Mouse (Mus musculus): ENCODE data around the gene Hsd17b14. TPM values are rescaled to one million over a fixed set of nuclear protein-coding genes. Genes with fewer than 3 reads are reported as not detected.

Gene Hsd17b14
- total RNA-seq, 2 experiments from 2014 or later, result not detected

DNA sequence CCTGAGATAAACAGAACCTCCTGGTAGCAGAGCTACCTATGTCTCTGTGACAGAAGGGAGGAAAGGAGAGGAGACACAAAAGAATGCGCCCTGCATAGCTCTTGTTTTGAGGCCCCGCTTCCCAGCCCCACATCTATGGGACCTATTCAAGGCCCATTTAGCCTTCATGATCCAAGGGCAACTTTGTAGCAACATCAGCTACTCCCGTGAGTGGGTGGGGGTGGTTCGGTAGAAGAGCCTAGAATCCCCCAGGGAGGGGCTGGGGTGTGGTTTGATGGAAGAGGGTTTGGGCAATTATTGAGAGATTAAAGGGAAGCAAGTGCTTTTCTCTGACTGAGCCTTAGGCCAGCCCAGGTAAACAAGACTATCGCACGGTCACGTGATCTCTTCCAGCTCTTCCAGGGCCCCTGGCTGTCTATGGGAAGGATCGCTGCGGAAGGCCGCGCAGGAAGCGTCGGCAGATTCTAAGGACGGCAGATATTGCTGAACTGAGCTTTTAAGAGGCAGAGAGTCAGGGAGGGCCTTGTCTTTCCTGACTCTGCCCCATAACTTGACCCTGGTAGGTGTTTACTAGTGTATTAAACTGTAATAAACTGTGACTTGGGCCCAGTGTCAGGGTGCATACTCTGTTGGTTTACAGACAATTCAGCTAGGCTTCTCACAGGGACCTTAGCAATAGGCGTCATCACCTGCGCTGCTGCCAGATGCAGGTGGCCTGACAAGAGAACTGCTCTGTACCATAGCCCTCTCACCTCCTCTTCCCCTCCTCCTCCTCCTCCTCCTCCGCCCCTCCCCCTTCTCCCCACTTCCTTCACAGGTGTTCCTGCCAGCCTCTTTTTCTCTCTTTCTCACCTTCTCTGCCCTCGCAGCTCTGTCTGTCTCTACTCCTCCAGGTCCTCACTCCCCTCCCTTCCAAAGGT is 44.5 kb downstream of the Hsd17b14 start:
- no peak overlapping the region for H3K27ac ChIP-seq
- no peak overlapping the region for H3K4me3 ChIP-seq
- TF ChIP-seq CTCF (conservative IDR thresholded peaks at IDR 0.05), result no peak
- DNase-seq (ENCODE audit: low spot score in 2 of 2), result no peak

DNA sequence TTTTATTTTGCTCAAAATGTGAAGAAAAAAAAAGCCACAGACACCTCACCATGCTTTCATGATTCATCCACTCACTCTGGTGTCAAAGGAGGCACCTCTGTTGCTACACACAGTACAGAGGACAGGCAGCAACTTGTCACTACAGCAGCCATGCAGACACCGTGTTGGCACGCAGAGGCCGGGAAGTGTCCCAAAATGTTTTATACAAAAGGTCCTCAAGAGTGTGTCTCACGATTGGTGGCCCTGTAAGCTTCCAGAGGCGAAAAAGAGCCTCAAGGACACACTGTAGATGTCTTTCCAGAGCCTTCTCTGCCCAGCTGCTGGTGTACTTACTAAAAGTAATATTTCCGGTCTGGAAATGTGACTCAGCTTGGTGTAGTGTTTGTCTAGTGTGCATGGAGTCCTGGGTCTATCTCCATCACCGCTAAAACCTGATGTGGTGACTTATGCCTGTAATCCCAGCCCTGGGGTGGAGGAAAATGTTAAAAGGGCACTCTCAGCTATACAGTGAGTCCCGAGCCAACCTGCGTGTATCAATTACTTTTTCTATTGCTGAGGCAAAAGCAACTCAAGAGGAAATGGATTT is 51.1 kb downstream of the Hsd17b14 start:
- DNase-seq (ENCODE audit: low spot score in 2 of 2), result no peak
- no peak for TF ChIP-seq CTCF (conservative IDR thresholded peaks at IDR 0.05)
- no peak overlapping the region for H3K27ac ChIP-seq
- H3K4me3 ChIP-seq, result no peak overlapping the region

DNA sequence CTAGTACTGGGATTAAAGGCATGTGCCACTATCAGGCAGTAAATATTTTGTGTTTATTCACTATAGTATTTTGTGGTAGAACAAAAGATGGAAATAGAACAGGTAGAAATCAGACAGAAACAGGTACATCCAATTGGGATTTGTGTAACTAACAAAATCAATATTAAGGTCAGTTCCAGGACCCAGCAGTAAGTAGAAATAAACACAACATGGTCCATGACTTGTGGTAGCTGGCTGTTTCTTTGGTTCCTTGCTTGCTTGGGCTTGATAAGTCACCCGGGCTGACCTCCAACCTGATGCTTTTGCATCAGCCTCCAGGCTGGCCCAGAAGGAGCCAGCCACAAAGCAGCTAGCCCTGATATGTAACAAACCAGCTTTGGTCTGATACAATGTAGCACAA is 54.8 kb downstream of the Hsd17b14 start:
- TF ChIP-seq CTCF (conservative IDR thresholded peaks at IDR 0.05), result no peak

DNA sequence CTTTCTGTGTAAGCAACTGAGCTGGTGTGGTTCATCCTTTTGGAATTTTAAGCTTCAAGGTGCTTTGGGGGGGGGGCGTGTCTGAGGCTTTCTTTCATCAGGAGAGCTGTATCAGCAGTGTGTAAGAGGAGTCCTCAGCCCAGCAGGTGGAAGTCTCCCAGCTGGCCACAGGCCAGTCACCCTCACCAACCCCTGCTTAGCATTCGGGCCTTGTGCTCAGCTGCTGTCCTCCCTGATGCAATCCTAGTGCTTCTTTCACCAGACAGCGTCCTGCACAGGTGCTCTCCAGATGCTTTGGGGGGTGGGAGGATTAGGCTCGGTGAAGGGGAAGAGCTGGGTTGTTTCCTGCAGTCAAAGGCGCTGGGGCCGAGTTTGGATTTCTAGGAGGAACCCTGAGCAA is 61.6 kb downstream of the Hsd17b14 start:
- no peak for TF ChIP-seq CTCF (conservative IDR thresholded peaks at IDR 0.05)
- H3K27ac ChIP-seq, result no peak overlapping the region
- DNase-seq (ENCODE audit: low spot score in 2 of 2), result no peak
- no peak overlapping the region for H3K4me3 ChIP-seq

More for the DNA sequence above, 54.8 kb downstream of the Hsd17b14 start:
- no peak for DNase-seq (ENCODE audit: low spot score in 2 of 2)
- Histone ChIP-seq H3K4me3 (no peak overlapping the region), H3K27ac (no peak overlapping the region)

GRCm38 (mm10) chr7:45617042-45617695 is 62.5 kb downstream of the Hsd17b14 start, which contains the start of gene Fut1:
Gene Fut1 (plus strand): TSS chr7:45617289.
- DNase-seq (ENCODE audit: low spot score in 2 of 2), result no peak
- Histone ChIP-seq H3K27ac (no peak within 1 kb of the TSS), H3K4me3 (no peak within 1 kb of the TSS)
- TF ChIP-seq CTCF (conservative IDR thresholded peaks at IDR 0.05), result no peak

Other genes with a start within 250 kb of the Hsd17b14 start
- gene Trpm4, start 221.1 kb upstream of the Hsd17b14 start, total RNA-seq (2021), result 10 to 100 TPM; 12.8 to 16.5 TPM
- under 1 TPM; 0.22 to 0.33 TPM for gene Hrc, start 219.6 kb upstream of the Hsd17b14 start, total RNA-seq (2021)
- 100 to 1,000 TPM; 133 to 138 TPM for gene Ppfia3, start 187.9 kb upstream of the Hsd17b14 start, total RNA-seq (2021)
- 100 to 1,000 TPM; 138 to 146 TPM for gene Lin7b, start 184.3 kb upstream of the Hsd17b14 start, total RNA-seq (2021)
- 100 to 1,000 TPM; 456 to 514 TPM for gene Snrnp70, start 159.2 kb upstream of the Hsd17b14 start, total RNA-seq (2021)
- gene Kcna7, start 149.2 kb upstream of the Hsd17b14 start, total RNA-seq (2021), result not detected
- not detected for gene Ntf5, start 141.2 kb upstream of the Hsd17b14 start, total RNA-seq (2021)
- gene Lhb, start 134.1 kb upstream of the Hsd17b14 start, total RNA-seq (2021), result not detected
- gene Gys1, start 120.0 kb upstream of the Hsd17b14 start, total RNA-seq (2021), result 10 to 100 TPM; 16.1 to 20.3 TPM
- 10 to 100 TPM; 35.0 to 37.2 TPM for gene Ruvbl2, start 116.8 kb upstream of the Hsd17b14 start, total RNA-seq (2021)
- 100 to 1,000 TPM; 186 to 204 TPM for gene Ftl1, start 95.0 kb upstream of the Hsd17b14 start, total RNA-seq (2021)
- 10 to 100 TPM; 73.2 to 77.6 TPM for gene Bax, start 88.0 kb upstream of the Hsd17b14 start, total RNA-seq (2021)
- not detected for gene Tulp2, start 73.0 kb upstream of the Hsd17b14 start, total RNA-seq (2021)
- 1 to 10 TPM; 2.1 to 3.1 TPM for gene Gm45808, start 68.1 kb upstream of the Hsd17b14 start, total RNA-seq (2021)
- gene Dhdh, start 66.1 kb upstream of the Hsd17b14 start, total RNA-seq (2021), result 1 to 10 TPM; 4.3 to 4.4 TPM
- gene Nucb1, start 44.5 kb upstream of the Hsd17b14 start, total RNA-seq (2021), result 10 to 100 TPM; 97.6 to 98.2 TPM
- gene Ppp1r15a, start 28.6 kb upstream of the Hsd17b14 start, total RNA-seq (2021), result 10 to 100 TPM; 19.0 to 25.8 TPM
- under 1 TPM; 0.52 to 0.79 TPM for gene Plekha4, start 28.6 kb upstream of the Hsd17b14 start, total RNA-seq (2021)
- gene Bcat2, start 15.3 kb downstream of the Hsd17b14 start, total RNA-seq (2021), result 10 to 100 TPM; 20.6 to 28.2 TPM
- gene Fgf21, start 60.6 kb downstream of the Hsd17b14 start, total RNA-seq (2021), result not detected
- gene Fut1, start 62.4 kb downstream of the Hsd17b14 start, total RNA-seq (2021), result not detected
- not detected for gene Izumo1, start 66.9 kb downstream of the Hsd17b14 start, total RNA-seq (2021)
- 1 to 10 TPM; 6.1 to 7.4 TPM for gene Rasip1, start 72.6 kb downstream of the Hsd17b14 start, total RNA-seq (2021)
- gene Mamstr, start 85.1 kb downstream of the Hsd17b14 start, total RNA-seq (2021), result 1 to 10 TPM; 1.2 to 4.8 TPM
- under 1 TPM; 0.13 to 0.25 TPM for gene Fut2, start 111.5 kb downstream of the Hsd17b14 start, total RNA-seq (2021)
- gene Ntn5, start 129.1 kb downstream of the Hsd17b14 start, total RNA-seq (2021), result 1 to 10 TPM; 6.3 to 9.3 TPM
- 1 to 10 TPM; 2.2 to 2.3 TPM for gene Sec1, start 139.5 kb downstream of the Hsd17b14 start, total RNA-seq (2021)
- gene Car11, start 144.9 kb downstream of the Hsd17b14 start, total RNA-seq (2021), result 100 to 1,000 TPM; 184 to 211 TPM
- 10 to 100 TPM; 69.2 to 72.8 TPM for gene Dbp, start 150.2 kb downstream of the Hsd17b14 start, total RNA-seq (2021)
- 100 to 1,000 TPM; 342 to 353 TPM for gene Rpl18, start 160.6 kb downstream of the Hsd17b14 start, total RNA-seq (2021)
- 10 to 100 TPM; 32.3 to 35.8 TPM for gene Sphk2, start 163.1 kb downstream of the Hsd17b14 start, total RNA-seq (2021)
- under 1 TPM; 0.27 to 0.33 TPM for gene Fam83e, start 166.3 kb downstream of the Hsd17b14 start, total RNA-seq (2021)
- not detected for gene Spaca4, start 170.9 kb downstream of the Hsd17b14 start, total RNA-seq (2021)
- gene Lmtk3, start 228.8 kb downstream of the Hsd17b14 start, total RNA-seq (2021), result 100 to 1,000 TPM; 302 to 329 TPM
- 1 to 10 TPM; 7.1 to 9.7 TPM for gene Sult2b1, start 229.8 kb downstream of the Hsd17b14 start, total RNA-seq (2021)

Measured in layer of hippocampus, adult 2 months (tissue).